Mouse (Mus musculus) liver, adult 2 months (tissue): ENCODE results near the gene Wtap.

Experiments used
- CTCF ChIP-seq: fragments of 200-500 bp; IDR thresholded peaks from 2 replicates; pipeline ENCODE4 v1.5.1; 2011; ENCODE audit warnings: low read depth, low read length, control low read depth
- POLR2A ChIP-seq: fragments of 200-500 bp; IDR thresholded peaks from 2 replicates; pipeline ENCODE4 v1.6.1; 2011; ENCODE audit warnings: low read length, control low read depth; ENCODE audit not compliant: insufficient read depth; ENCODE audit errors: extremely low read depth

DNA sequence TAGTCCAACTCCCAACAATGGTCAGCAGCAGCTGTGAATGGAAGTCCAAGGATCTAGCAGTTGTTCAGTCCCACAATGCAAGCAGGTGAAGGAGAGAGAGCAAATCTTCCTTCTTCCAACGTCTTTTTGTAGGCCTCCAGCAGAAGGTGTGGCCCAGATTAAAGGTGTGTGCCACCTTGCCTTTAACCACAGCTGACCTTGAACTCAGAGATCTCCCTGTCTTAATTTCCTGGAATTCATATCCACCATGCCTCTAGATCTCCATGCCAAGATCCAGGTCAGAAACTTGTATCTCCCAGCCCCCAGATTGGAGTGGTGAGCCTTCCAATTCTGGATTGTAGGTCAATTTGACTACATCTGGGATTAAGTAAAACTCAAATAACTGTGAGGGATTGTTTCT lies at the start of gene Wtap:
- no peak for TF ChIP-seq POLR2A
- no peak for TF ChIP-seq CTCF
